Mouse (Mus musculus) lung, embryonic 15.5 days (tissue): Measurements from ENCODE around the gene Gphb5. TPM values are rescaled to one million over a fixed set of nuclear protein-coding genes. Genes with fewer than 3 reads are reported as not detected.

Experiments
- ATAC-seq: fragments of 200-750 bp; cut with Nextera tagmentation; 2 replicates; pipeline ENCODE4 v1.8.0; 2017; ENCODE audit warnings: moderate number of reproducible peaks, borderline replicate concordance; ENCODE audit not compliant: low FRiP score, low TSS enrichment; ENCODE audit errors: extremely low read depth
- H3K27ac ChIP-seq: fragments of 300-500 bp; sonication (generic); 2 replicates; pipeline ENCODE4 v1.5.1; 2015; ENCODE audit warnings: moderate library complexity, mild to moderate bottlenecking, inconsistent platforms
- H3K27me3 ChIP-seq: fragments of 300-500 bp; sonication (generic); 2 replicates; pipeline ENCODE4 v1.6.1; 2015; ENCODE audit warnings: inconsistent platforms
- H3K36me3 ChIP-seq: fragments of 300-500 bp; sonication (generic); 2 replicates; pipeline ENCODE4 v1.6.1; 2015; ENCODE audit warnings: inconsistent platforms
- H3K4me1 ChIP-seq: fragments of 300-500 bp; sonication (generic); 2 replicates; pipeline ENCODE4 v1.6.1; 2015; ENCODE audit warnings: inconsistent platforms
- H3K4me2 ChIP-seq: fragments of 300-500 bp; sonication (generic); 2 replicates; pipeline ENCODE4 v1.6.1; 2015; ENCODE audit warnings: inconsistent platforms, mild to moderate bottlenecking, moderate library complexity
- H3K4me3 ChIP-seq: fragments of 300-500 bp; sonication (generic); 2 replicates; pipeline ENCODE4 v1.5.1; 2015; ENCODE audit warnings: mild to moderate bottlenecking, inconsistent platforms
- H3K9ac ChIP-seq: fragments of 300-500 bp; sonication (generic); 2 replicates; pipeline ENCODE4 v1.6.1; 2015; ENCODE audit warnings: inconsistent platforms
- H3K9me3 ChIP-seq: fragments of 300-500 bp; sonication (generic); 2 replicates; pipeline ENCODE4 v1.6.1; 2016; ENCODE audit warnings: inconsistent platforms
- WGBS: fragments of 180-500 bp; shearing (Covaris S2); methylation state at CpG from one replicate; pipeline ENCODE4 v1.1.7; 2015; 5-methylcytosine and 5-hydroxymethylcytosine counted together
- polyA plus RNA-seq: library from polyadenylated mRNA; unstranded; fragments of >200 nt; fragmentation: Nextera tagmentation; extraction: Ambion mirVana; gene quantifications from 2 replicates; pipeline ENCODE4 v1.2.1, GENCODE M21; 2015

The Gphb5 gene
- polyA plus RNA-seq, 1 experiment from 2014 or later: not detected

GRCm38 (mm10) chr12:75364416-75364815 lies 52.2 kb downstream of the Gphb5 start:
- no peaks in the 10 kb centered on the region for H3K9me3 ChIP-seq
- H3K27ac ChIP-seq: no peak overlapping the region
- no peaks in the 10 kb centered on the region for H3K36me3 ChIP-seq
- WGBS: 92% methylated on average over 4 of the region's 4 CpGs
- ATAC-seq: no peak
- H3K9ac ChIP-seq: no peak overlapping the region
- no peaks in the 10 kb centered on the region for H3K27me3 ChIP-seq
- peaks cover 6% of the 10 kb centered on the region for H3K4me1 ChIP-seq
- no peak overlapping the region for H3K4me3 ChIP-seq
- no peak overlapping the region for H3K4me2 ChIP-seq

- 90% methylated on average over 16 of the region's 16 CpGs for WGBS
- no peaks in the 10 kb centered on the region for H3K36me3 ChIP-seq
These were observed 54.1 kb downstream of the Gphb5 start for GRCm38 (mm10) chr12:75362456-75362855.

More at GRCm38 (mm10) chr12:75362456-75362855, 54.1 kb downstream of the Gphb5 start:
- Histone ChIP-seq H3K9ac (no peak overlapping the region), H3K9me3 (no peaks in the 10 kb centered on the region), H3K4me1 (peaks cover 7% of the 10 kb centered on the region), H3K27me3 (no peaks in the 10 kb centered on the region), H3K4me2 (no peak overlapping the region), H3K4me3 (no peak overlapping the region), H3K27ac (no peak overlapping the region)
- ATAC-seq: no peak

Other genes with a start within 250 kb of the Gphb5 start
- gene Kcnh5, start 239.4 kb downstream of the Gphb5 start, polyA plus RNA-seq: 0.05 TPM in 2 replicates
- 64.0 and 69.3 TPM in 2 replicates for gene Rhoj, start 108.5 kb downstream of the Gphb5 start, polyA plus RNA-seq
- 13.3 and 13.9 TPM in 2 replicates for gene Ppp2r5e, start 179.5 kb upstream of the Gphb5 start, polyA plus RNA-seq